ENCODE assay signal across 12 mouse cellular contexts in genomic region chr15:85401926-85402325, GRCm38 (mm10).
DNase-seq lines count a peak whose midpoint lies in the region; ATAC-seq and TF ChIP-seq lines count a peak whose summit lies in the region.
"Had no signal": no experiment of that assay in that cellular context is flagged by ENCODE, and none has a peak within 500 bp of the region (broad histone marks: within the 10 kb centered on the region; RNA-seq: fewer than 3 reads in every experiment).

No protein-coding gene starts in this region.

- WGBS in liver, postnatal 0 days (ENCODE audit: insufficient replicate concordance), result 74% methylated on average over 7 of the region's 7 CpGs

- H3K4me3 ChIP-seq in layer of hippocampus, adult 2 months, result no peak overlapping the region
- no peak overlapping the region for H3K4me3 ChIP-seq in liver, postnatal 0 days (ENCODE audit: low read depth, low read length)
- H3K4me3 ChIP-seq: myocyte had no signal

- peak; percentile 41 to 50 for DNase-seq in layer of hippocampus, adult 2 months (ENCODE audit: low spot score in 2 of 2)
- DNase-seq in layer of hippocampus, adult 9-10 months (ENCODE audit: low spot score), result no peak
- peak; percentile 78 for DNase-seq in brain, embryonic 14.5 days (ENCODE audit: low read depth)
- DNase-seq in fat pad, adult 2 months (ENCODE audit: extremely low read depth, low read depth, low spot score), result peak; percentile 16
- DNase-seq in left cerebral cortex, postnatal 4 days, result peak; percentile 14
- no peak for DNase-seq in spleen, postnatal 10 days (ENCODE audit: low spot score in 2 of 2)
- DNase-seq in liver, postnatal 0 days, result no peak
- DNase-seq in kidney, adult 18-20 months, result no peak
- DNase-seq: embryo, embryonic 11 days; gastrocnemius, postnatal 10 days; lung, embryonic 14.5 days had no signal

- no peak overlapping the region for H3K4me2 ChIP-seq in liver, postnatal 0 days (ENCODE audit: low read depth, low read length)
- H3K4me2 ChIP-seq: lung, embryonic 14.5 days had no signal

- no peak overlapping the region for H3K9ac ChIP-seq in liver, postnatal 0 days (replicated peaks)
- H3K9ac ChIP-seq: lung, embryonic 14.5 days had no signal

- peak overlapping the region; percentile 91 for H3K27ac ChIP-seq in layer of hippocampus, adult 2 months
- no peak overlapping the region for H3K27ac ChIP-seq in liver, postnatal 0 days (ENCODE audit: low read depth)

- TF ChIP-seq CTCF in layer of hippocampus, adult 2 months (conservative IDR thresholded peaks at IDR 0.05), result no peak
- TF ChIP-seq CTCF in brain, embryonic 14.5 days (IDR thresholded peaks at IDR 0.05; ENCODE audit: borderline replicate concordance, extremely low read depth, insufficient read depth, insufficient read length), result no peak
- TF ChIP-seq CTCF in liver, postnatal 0 days (IDR thresholded peaks at IDR 0.05; ENCODE audit: low read depth), result no peak

- H3K9me3 ChIP-seq in liver, postnatal 0 days (ENCODE audit: low read length), result no peaks in the 10 kb centered on the region

- no peak for TF ChIP-seq POLR2A in brain, embryonic 14.5 days (IDR thresholded peaks at IDR 0.05; ENCODE audit: borderline replicate concordance, extremely low read depth, insufficient read depth, insufficient read length, poor library complexity, severe bottlenecking)

- H3K4me1 ChIP-seq in liver, postnatal 0 days (ENCODE audit: insufficient read depth), result no peaks in the 10 kb centered on the region; the same call in 1 of the 2 replicates

- peaks cover 6% of the 10 kb centered on the region; the same call in 1 of the 2 replicates for H3K36me3 ChIP-seq in liver, postnatal 0 days (replicated peaks; ENCODE audit: insufficient read depth, low read length)

- intact Hi-C loops in left cerebral cortex, postnatal 4 days (cut with DNase I), result no loop called here

- TF ChIP-seq EP300 in liver, postnatal 0 days (IDR thresholded peaks at IDR 0.05; ENCODE audit: low read depth), result no peak

- H3K27me3 ChIP-seq in liver, postnatal 0 days (ENCODE audit: insufficient read depth, low read length), result no peaks in the 10 kb centered on the region

- no peak for ATAC-seq in liver, postnatal 0 days

Comparison
In these comparisons a context has a peak if more than half of its experiments do, and no peak if none do; other contexts are left out.
1. DNase-seq: peak in layer of hippocampus, adult 2 months (2 of 2), brain, embryonic 14.5 days (single experiment), fat pad, adult 2 months (single experiment) and left cerebral cortex, postnatal 4 days (single experiment); none in layer of hippocampus, adult 9-10 months (single experiment), spleen, postnatal 10 days (0 of 2), liver, postnatal 0 days (single experiment) and kidney, adult 18-20 months (single experiment).